Mouse (Mus musculus) lung, adult 2 months (tissue): ENCODE results near the gene B4galt1.

Source experiments
- CTCF ChIP-seq: fragments of 200-500 bp; IDR thresholded peaks from 2 replicates; pipeline ENCODE4 v1.5.1; 2011; ENCODE audit warnings: mild to moderate bottlenecking, low read length, control low read depth; ENCODE audit not compliant: insufficient read depth
- POLR2A ChIP-seq: fragments of 200-500 bp; IDR thresholded peaks from 2 replicates; pipeline ENCODE4 v1.6.1; 2011; ENCODE audit warnings: low read depth, mild to moderate bottlenecking, control low read depth, low read length, borderline replicate concordance; ENCODE audit errors: extremely low read depth

GRCm38 (mm10) chr4:40875842-40876241 is 22.0 kb upstream of the B4galt1 start:
- TF ChIP-seq CTCF (no peak), POLR2A (no peak)
